ENCODE assay signal across 8 mouse cellular contexts in the genomic region with DNA sequence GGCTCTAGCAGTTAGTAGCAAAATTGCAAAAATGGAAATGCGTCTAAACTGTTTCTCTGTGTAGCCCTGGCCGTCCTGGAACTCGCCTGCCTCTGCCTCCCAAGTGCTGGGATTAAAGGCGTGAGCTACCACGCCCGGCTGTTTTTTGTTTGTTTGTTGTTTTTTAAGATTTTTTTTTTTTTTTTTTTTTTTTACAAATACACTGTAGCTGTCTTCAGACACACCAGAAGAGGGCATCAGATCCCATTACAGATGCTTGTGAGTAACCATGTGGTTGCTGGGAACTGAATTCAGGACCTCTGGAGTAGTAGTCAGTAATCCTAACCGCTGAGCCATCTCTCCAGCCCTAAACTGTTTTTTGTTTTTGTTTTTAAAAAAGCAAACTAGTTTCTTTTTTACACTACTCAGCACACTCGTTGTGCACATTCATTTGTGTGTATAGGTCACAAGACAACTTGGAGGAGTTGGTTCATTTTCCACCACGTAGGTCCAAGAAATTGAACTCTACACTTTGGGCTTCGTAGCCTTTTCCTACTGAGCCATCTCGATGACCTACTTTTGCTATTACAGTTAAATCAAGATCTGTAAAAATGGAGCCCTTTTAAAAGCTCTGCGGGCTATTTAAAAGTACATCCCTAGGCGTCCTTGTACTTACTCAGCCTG. TPM values are rescaled to one million over a fixed set of nuclear protein-coding genes. Genes with fewer than 3 reads are reported as not detected.
A peak's percentile ranks its signal among the peaks of the same experiment; 100 is the strongest.
DNase-seq lines count a peak whose midpoint lies in the region; ATAC-seq and TF ChIP-seq lines count a peak whose summit lies in the region.

No protein-coding gene starts in this region.

- H3K4me3 ChIP-seq in thymus, adult 2 months (ENCODE audit: control insufficient read depth, insufficient read depth, low read length): no peak overlapping the region
- peak overlapping the region; percentile 85 for H3K4me3 ChIP-seq in limb, embryonic 14.5 days (replicated peaks; ENCODE audit: low read length)

- H3K4me1 ChIP-seq in thymus, adult 2 months (replicated peaks; ENCODE audit: control insufficient read depth, insufficient read depth, low read length): peaks cover 3% of the 10 kb centered on the region
- H3K4me1 ChIP-seq in limb, embryonic 14.5 days (ENCODE audit: control insufficient read depth, insufficient read depth, low read length): peaks cover 29% of the 10 kb centered on the region

- 81% methylated on average over 13 of the region's 13 CpGs for WGBS in thymus, adult 2 months
- 76% methylated on average over 13 of the region's 13 CpGs for WGBS in limb, embryonic 14.5 days

- H3K27me3 ChIP-seq in thymus, adult 2 months (ENCODE audit: control insufficient read depth, insufficient read depth, low read length): no peaks in the 10 kb centered on the region
- no peaks in the 10 kb centered on the region for H3K27me3 ChIP-seq in limb, embryonic 14.5 days (ENCODE audit: control insufficient read depth, insufficient read depth, low read length)

- no peaks in the 10 kb centered on the region for H3K36me3 ChIP-seq in thymus, adult 2 months (ENCODE audit: control insufficient read depth, insufficient read depth, low read length)
- H3K36me3 ChIP-seq in limb, embryonic 14.5 days (ENCODE audit: control insufficient read depth, insufficient read depth, low read length): peaks cover under 1% of the 10 kb centered on the region; the same call in 1 of the 2 replicates

- H3K9me3 ChIP-seq in limb, embryonic 14.5 days (ENCODE audit: control insufficient read depth, low read length): no peaks in the 10 kb centered on the region

- TF ChIP-seq CTCF in thymus, adult 2 months (IDR thresholded peaks at IDR 0.05; ENCODE audit: borderline replicate concordance, control insufficient read depth, extremely low read depth, insufficient read depth, low read length, poor library complexity): no peak

- H3K27ac ChIP-seq in thymus, adult 2 months (ENCODE audit: control insufficient read depth, insufficient read depth, low read length): peak overlapping the region; percentile 86; the same call in 1 of the 2 replicates
- peak overlapping the region; percentile 89 for H3K27ac ChIP-seq in limb, embryonic 14.5 days (replicated peaks; ENCODE audit: low read depth, low read length)

- TF ChIP-seq POLR2A in thymus, adult 2 months (IDR thresholded peaks at IDR 0.05; ENCODE audit: control insufficient read depth, extremely low read depth, insufficient read depth, low read length, poor library complexity): no peak
- TF ChIP-seq POLR2A in limb, embryonic 14.5 days (IDR thresholded peaks at IDR 0.05; ENCODE audit: borderline replicate concordance, extremely low read depth, insufficient read depth, insufficient read length): no peak

- peak overlapping the region; percentile 86 for H3K9ac ChIP-seq in limb, embryonic 14.5 days (ENCODE audit: low read depth, low read length, severe bottlenecking)

- no peak for ATAC-seq in limb, embryonic 14.5 days (ENCODE audit: low FRiP score, low read depth)

- peak overlapping the region; percentile 58 for H3K4me2 ChIP-seq in limb, embryonic 14.5 days (replicated peaks; ENCODE audit: low read depth, low read length, severe bottlenecking)

- DNase-seq in adrenal gland, adult 2 months: peak; percentile 7
- no peak for DNase-seq in adrenal gland, adult 18-20 months (ENCODE audit: low spot score in 2 of 2)
- DNase-seq in thymus, adult 2 months: no peak
- no peak for DNase-seq in thymus, postnatal 36 days
- no peak for DNase-seq in limb, embryonic 14.5 days (ENCODE audit: low spot score)
- no peak for DNase-seq in ovary, adult 18-20 months (ENCODE audit: low spot score)
- DNase-seq in cerebellum, adult 11-12 months: no peak
- DNase-seq in gastrocnemius, adult 18-20 months (ENCODE audit: low spot score): no peak

RNA-seq across cellular contexts. Expression of a gene that starts 1.0 kb away (rescaled TPM):
- 1 to 10 TPM; 3.7 to 4.3 TPM for total RNA-seq in adrenal gland, adult 2 months (2021)
- 1.1 TPM in 2 replicates for polyA plus RNA-seq in adrenal gland, adult 2 months (2012; rRNA removed)
- total RNA-seq in adrenal gland, adult 18-20 months (2021): 1 to 10 TPM; 3.5 to 7.0 TPM
- 3.1 and 3.4 TPM in 2 replicates for polyA plus RNA-seq in thymus, adult 2 months (2012; rRNA removed)
- 6.9 and 9.5 TPM in 2 replicates for polyA plus RNA-seq in limb, embryonic 14.5 days (2012; rRNA removed)
- polyA plus RNA-seq in limb, embryonic 14.5 days (2014; fragmentation: Nextera tagmentation; extraction: Ambion mirVana): 11.9 and 12.3 TPM in 2 replicates
- total RNA-seq in gastrocnemius, adult 18-20 months (2021): 1 to 10 TPM; 3.0 to 4.6 TPM

RNA-seq across cellular contexts. Expression of a gene that starts 2.4 kb away (rescaled TPM):
- 100 to 1,000 TPM; 133 to 196 TPM for total RNA-seq in adrenal gland, adult 2 months (2021)
- polyA plus RNA-seq in adrenal gland, adult 2 months (2012; rRNA removed): 30.9 and 43.4 TPM in 2 replicates
- 100 to 1,000 TPM; 154 to 164 TPM for total RNA-seq in adrenal gland, adult 18-20 months (2021)
- 63.9 and 72.5 TPM in 2 replicates for polyA plus RNA-seq in thymus, adult 2 months (2012; rRNA removed)
- 194 and 211 TPM in 2 replicates for polyA plus RNA-seq in limb, embryonic 14.5 days (2012; rRNA removed)
- 141 and 151 TPM in 2 replicates for polyA plus RNA-seq in limb, embryonic 14.5 days (2014; fragmentation: Nextera tagmentation; extraction: Ambion mirVana)
- 100 to 1,000 TPM; 574 to 604 TPM for total RNA-seq in gastrocnemius, adult 18-20 months (2021)

RNA-seq across cellular contexts. Expression of a gene that starts 35.5 kb away (rescaled TPM):
- total RNA-seq in adrenal gland, adult 2 months (2021): 10 to 100 TPM; 15.2 to 22.2 TPM
- 8.5 and 9.9 TPM in 2 replicates for polyA plus RNA-seq in adrenal gland, adult 2 months (2012; rRNA removed)
- total RNA-seq in adrenal gland, adult 18-20 months (2021): 10 to 100 TPM; 15.1 to 20.1 TPM
- 89.3 and 92.4 TPM in 2 replicates for polyA plus RNA-seq in thymus, adult 2 months (2012; rRNA removed)
- polyA plus RNA-seq in limb, embryonic 14.5 days (2012; rRNA removed): 42.5 and 44.6 TPM in 2 replicates
- 93.3 and 103 TPM in 2 replicates for polyA plus RNA-seq in limb, embryonic 14.5 days (2014; fragmentation: Nextera tagmentation; extraction: Ambion mirVana)
- 10 to 100 TPM; 24.3 to 27.2 TPM for total RNA-seq in gastrocnemius, adult 18-20 months (2021)
